Mouse (Mus musculus): Measurements from ENCODE around the gene Gm2663. TPM values are rescaled to one million over a fixed set of nuclear protein-coding genes. Genes with fewer than 3 reads are reported as not detected.
"Not testable (repeated sequence)": the region's sequence is repeated elsewhere in the genome, so short reads cannot be mapped to it uniquely, and the experiment has no call there.

The Gm2663 gene
- polyA plus RNA-seq, 1 experiment: not detected

GRCm38 (mm10) chr6:41015065-41015464 lies 15.8 kb upstream of the Gm2663 start:
- Histone ChIP-seq H3K27me3 (ENCODE audit: control insufficient read depth, insufficient read depth, low read length) (no peaks in the 10 kb centered on the region), H3K4me1 (ENCODE audit: control insufficient read depth, insufficient read depth, low read length) (no peaks in the 10 kb centered on the region)
- no peak for TF ChIP-seq CTCF (IDR thresholded peaks at IDR 0.05; ENCODE audit: control insufficient read depth, insufficient read depth, insufficient replicate concordance, low read depth, low read length)
- TF ChIP-seq POLR2A (IDR thresholded peaks at IDR 0.05; ENCODE audit: control insufficient read depth, low read depth, low read length): no peak

GRCm38 (mm10) chr6:40964454-40964853 lies 34.8 kb downstream of the Gm2663 start, which contains the start of gene 1810009J06Rik:
1810009J06Rik (plus strand) TSS chr6:40964754.
- H3K4me1 ChIP-seq (ENCODE audit: control insufficient read depth, insufficient read depth, low read length); H3K4me3 ChIP-seq (ENCODE audit: control insufficient read depth, low read depth, low read length); H3K27me3 ChIP-seq (ENCODE audit: control insufficient read depth, insufficient read depth, low read length); H3K27ac ChIP-seq (ENCODE audit: control insufficient read depth, insufficient read depth, low read depth, low read length); H3K36me3 ChIP-seq (ENCODE audit: control insufficient read depth, insufficient read depth, low read length): not testable (repeated sequence)

More at GRCm38 (mm10) chr6:41015065-41015464, 15.8 kb upstream of the Gm2663 start:
- no peak overlapping the region for H3K4me3 ChIP-seq (ENCODE audit: control insufficient read depth, low read depth, low read length)
- no peak overlapping the region for H3K27ac ChIP-seq (ENCODE audit: control insufficient read depth, insufficient read depth, low read depth, low read length)
- H3K36me3 ChIP-seq (ENCODE audit: control insufficient read depth, insufficient read depth, low read length): no peaks in the 10 kb centered on the region

GRCm38 (mm10) chr6:40953716-40954115 lies 45.6 kb downstream of the Gm2663 start:
- Histone ChIP-seq H3K4me3 (ENCODE audit: control insufficient read depth, low read depth, low read length) (no peak overlapping the region), H3K36me3 (ENCODE audit: control insufficient read depth, insufficient read depth, low read length) (no peaks in the 10 kb centered on the region), H3K4me1 (ENCODE audit: control insufficient read depth, insufficient read depth, low read length) (no peaks in the 10 kb centered on the region), H3K27ac (ENCODE audit: control insufficient read depth, insufficient read depth, low read depth, low read length) (no peak overlapping the region), H3K27me3 (ENCODE audit: control insufficient read depth, insufficient read depth, low read length) (no peaks in the 10 kb centered on the region)
- no peak for TF ChIP-seq POLR2A (IDR thresholded peaks at IDR 0.05; ENCODE audit: control insufficient read depth, low read depth, low read length)
- no peak for TF ChIP-seq CTCF (IDR thresholded peaks at IDR 0.05; ENCODE audit: control insufficient read depth, insufficient read depth, insufficient replicate concordance, low read depth, low read length)

GRCm38 (mm10) chr6:40951770-40952169 lies 47.5 kb downstream of the Gm2663 start, which contains the start of gene Gm4744:
Gm4744 (minus strand) TSS chr6:40951870.
- Histone ChIP-seq H3K4me1 (ENCODE audit: control insufficient read depth, insufficient read depth, low read length) (no peaks in the 10 kb centered on the region), H3K27ac (ENCODE audit: control insufficient read depth, insufficient read depth, low read depth, low read length) (no peak within 1 kb of the TSS), H3K27me3 (ENCODE audit: control insufficient read depth, insufficient read depth, low read length) (no peaks in the 10 kb centered on the region), H3K36me3 (ENCODE audit: control insufficient read depth, insufficient read depth, low read length) (no peaks in the 10 kb centered on the region), H3K4me3 (ENCODE audit: control insufficient read depth, low read depth, low read length) (no peak within 1 kb of the TSS)
- TF ChIP-seq CTCF (IDR thresholded peaks at IDR 0.05; ENCODE audit: control insufficient read depth, insufficient read depth, insufficient replicate concordance, low read depth, low read length) (no peak), POLR2A (IDR thresholded peaks at IDR 0.05; ENCODE audit: control insufficient read depth, low read depth, low read length) (no peak)

Other genes starting within 250 kb of the Gm2663 start
- 0.10 and 0.13 TPM in 2 replicates for gene Moxd2, start 112.0 kb downstream of the Gm2663 start, polyA plus RNA-seq (2012; rRNA removed)
- gene Prss58, start 99.1 kb downstream of the Gm2663 start, polyA plus RNA-seq (2012; rRNA removed): 104 and 129 TPM in 2 replicates
- 344 and 468 TPM in 2 replicates for gene 1700074P13Rik, start 58.9 kb downstream of the Gm2663 start, polyA plus RNA-seq (2012; rRNA removed)
- gene Gm4744, start 47.6 kb downstream of the Gm2663 start, polyA plus RNA-seq (2012; rRNA removed): not detected in 2 replicates
- not detected in 2 replicates for gene 1810009J06Rik, start 34.7 kb downstream of the Gm2663 start, polyA plus RNA-seq (2012; rRNA removed)
- 0.29 and 0.41 TPM in 2 replicates for gene 2210010C04Rik, start 36.0 kb upstream of the Gm2663 start, polyA plus RNA-seq (2012; rRNA removed)